Mouse (Mus musculus): ENCODE data around the gene Osbpl11.
A peak's percentile ranks its signal among the peaks of the same experiment; 100 is the strongest.
"Not testable (repeated sequence)": the region's sequence is repeated elsewhere in the genome, so short reads cannot be mapped to it uniquely, and the experiment has no call there.

The Osbpl11 gene

DNA sequence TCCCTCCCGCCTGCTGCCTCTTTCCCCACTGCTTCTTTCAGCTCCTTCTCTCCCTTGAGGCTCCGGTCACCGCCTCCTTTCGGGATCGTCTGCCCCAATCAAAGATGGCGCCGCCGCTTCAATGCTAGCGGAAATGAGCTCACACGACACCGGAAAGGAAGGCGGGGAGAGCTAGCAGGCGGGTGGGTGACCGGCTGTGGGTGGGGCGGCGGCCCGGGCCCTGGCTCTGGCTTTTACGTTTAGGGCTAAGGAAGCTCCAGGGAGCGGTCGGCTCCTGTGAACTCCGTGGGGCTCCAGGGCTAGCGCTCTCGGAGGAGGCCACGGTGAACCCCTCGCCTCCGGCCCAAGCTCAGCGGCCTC, at the start of gene Osbpl11:
Osbpl11 (plus strand) TSS at position 171 of the 360 bp plus-strand sequence.
- DNase-seq: peak; percentile 92

GRCm38 (mm10) chr16:33135167-33135566, 49.7 kb upstream of the Osbpl11 start:
- DNase-seq: no peak

GRCm38 (mm10) chr16:33139061-33139460, 45.8 kb upstream of the Osbpl11 start:
- not testable (repeated sequence) for DNase-seq

DNA sequence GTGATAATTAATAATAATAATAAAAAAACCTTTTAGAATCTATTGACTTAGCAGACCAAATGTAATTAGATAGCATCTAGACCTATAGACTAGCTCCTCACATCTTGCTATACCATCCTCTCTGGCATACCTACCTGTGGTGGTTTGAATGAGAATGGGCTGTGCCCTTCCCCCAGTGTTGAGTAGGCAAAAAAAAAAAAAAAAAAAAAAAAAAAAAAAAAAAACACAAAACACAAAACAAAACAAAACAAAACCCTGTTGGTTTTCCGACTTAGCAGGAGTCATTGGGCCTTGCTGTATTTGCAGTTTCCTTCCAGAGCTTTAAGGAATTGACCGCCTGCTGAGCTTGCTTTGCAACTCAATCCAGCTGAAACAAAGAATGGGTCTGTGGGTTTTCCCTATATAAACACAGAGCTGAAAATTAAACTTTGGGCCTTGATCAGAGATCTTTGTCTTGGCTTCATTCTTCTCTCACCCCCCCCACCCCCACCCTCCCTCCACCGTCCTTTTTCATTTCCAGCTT, 43.1 kb upstream of the Osbpl11 start:
- DNase-seq: no peak

DNA sequence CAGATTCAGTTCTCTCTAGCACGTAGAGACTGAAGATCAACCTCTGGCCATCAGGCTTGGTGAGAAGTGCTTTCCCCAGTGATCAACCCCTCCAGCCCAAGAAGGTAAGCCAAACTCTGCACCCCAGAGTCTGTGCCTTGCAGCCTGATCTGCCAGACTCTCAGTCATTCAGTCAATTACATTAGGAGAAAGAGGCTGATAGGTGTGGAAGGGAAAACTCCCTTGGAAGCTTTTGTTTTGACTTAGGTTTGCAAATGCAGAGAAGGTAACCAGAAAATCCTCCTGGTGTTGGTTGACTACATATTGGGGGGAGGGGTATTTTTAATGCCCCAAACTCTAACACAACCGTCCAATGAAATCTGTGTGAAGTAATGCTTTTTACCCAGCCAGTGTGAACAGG, 41.4 kb upstream of the Osbpl11 start:
- no peak for DNase-seq

DNA sequence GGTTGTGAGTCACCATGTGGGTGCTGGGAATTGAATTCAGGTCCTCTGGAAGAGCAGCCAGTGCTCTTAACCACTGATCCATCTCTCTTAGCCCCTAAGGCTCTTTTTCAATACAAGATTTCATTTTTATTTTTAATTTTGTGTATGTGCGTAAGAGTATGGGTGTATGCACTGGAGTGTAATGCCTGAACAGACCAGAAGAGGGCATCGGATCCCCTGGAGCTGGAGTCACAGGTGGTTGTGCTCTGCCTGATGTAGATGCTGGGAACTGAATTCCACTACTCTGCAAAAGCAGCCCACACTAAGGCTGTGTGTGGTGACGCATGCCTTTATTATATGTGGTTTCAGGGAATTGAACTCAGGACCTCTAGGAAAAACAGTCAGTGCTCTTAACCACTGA, 38.7 kb upstream of the Osbpl11 start:
- no peak for DNase-seq

DNA sequence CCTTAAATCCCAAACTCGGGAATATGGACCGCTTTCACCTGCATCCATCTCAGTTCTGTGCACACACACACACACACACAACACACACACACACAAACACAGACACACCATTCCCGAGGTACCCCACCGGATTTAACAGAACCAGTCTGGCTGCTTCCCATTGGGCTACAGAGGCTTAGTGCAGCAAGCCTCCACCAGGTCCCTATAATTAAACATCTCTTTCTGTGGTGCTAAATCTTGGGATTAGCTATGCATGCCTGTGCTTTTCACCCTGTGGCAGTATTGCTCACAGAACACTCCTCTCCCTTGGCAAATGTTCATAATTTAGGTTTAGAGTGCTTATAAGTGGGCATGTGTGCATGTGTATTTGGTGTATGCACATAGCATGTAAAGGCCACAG, 36.7 kb upstream of the Osbpl11 start:
- no peak for DNase-seq

GRCm38 (mm10) chr16:33150875-33151274, 34.0 kb upstream of the Osbpl11 start:
- not testable (repeated sequence) for DNase-seq

- DNase-seq: peak; percentile 34
Measured at GRCm38 (mm10) chr16:33151558-33151957, 33.3 kb upstream of the Osbpl11 start.

- peak; percentile 22 for DNase-seq
Measured at GRCm38 (mm10) chr16:33154992-33155391, 29.9 kb upstream of the Osbpl11 start.

- no peak for DNase-seq
Measured at GRCm38 (mm10) chr16:33158006-33158405, 26.9 kb upstream of the Osbpl11 start.

- no peak for DNase-seq
Measured at GRCm38 (mm10) chr16:33158590-33159071, 26.2 kb upstream of the Osbpl11 start.

DNA sequence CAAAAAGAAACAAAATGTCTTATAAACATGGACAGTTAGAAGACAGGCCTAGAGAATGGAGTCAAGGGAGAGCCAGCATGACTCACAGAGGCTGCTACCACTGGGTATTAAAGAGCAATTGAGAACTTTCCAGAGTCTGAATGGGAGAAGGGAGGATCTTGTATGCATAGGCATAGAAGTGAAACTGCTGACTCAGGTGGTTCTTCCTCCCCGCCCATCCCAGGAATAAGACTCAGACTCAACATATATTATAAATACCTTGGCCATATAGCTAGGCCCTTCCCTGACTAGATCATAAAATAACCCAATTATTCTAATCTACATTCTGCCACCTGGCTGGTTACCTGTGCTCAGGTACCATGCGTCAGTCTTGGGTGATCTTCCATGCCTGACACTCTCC, 25.5 kb upstream of the Osbpl11 start:
- no peak for DNase-seq

GRCm38 (mm10) chr16:33163330-33164090, 21.4 kb upstream of the Osbpl11 start:
- no peak for DNase-seq

- DNase-seq: not testable (repeated sequence)
Measured at GRCm38 (mm10) chr16:33166284-33166683, 18.6 kb upstream of the Osbpl11 start.

DNA sequence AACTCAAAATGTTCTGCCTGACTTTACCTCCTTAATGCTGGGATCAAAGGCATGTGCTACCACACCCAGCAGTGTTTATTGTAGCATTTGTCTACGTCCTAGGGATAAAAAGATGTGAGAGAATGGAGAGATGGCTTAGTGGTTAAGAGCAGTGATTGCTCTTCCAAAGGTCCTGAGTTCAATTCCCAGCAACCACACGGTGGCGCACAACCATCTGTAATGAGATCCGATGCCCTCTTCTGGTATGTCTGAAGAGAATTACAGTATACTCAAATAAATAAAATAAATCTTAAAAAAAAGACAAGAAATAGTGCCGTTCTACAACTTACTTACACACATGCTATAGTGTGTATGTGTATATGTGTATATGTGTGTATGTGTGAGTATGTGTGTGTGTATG, 17.3 kb upstream of the Osbpl11 start:
- DNase-seq: no peak

DNA sequence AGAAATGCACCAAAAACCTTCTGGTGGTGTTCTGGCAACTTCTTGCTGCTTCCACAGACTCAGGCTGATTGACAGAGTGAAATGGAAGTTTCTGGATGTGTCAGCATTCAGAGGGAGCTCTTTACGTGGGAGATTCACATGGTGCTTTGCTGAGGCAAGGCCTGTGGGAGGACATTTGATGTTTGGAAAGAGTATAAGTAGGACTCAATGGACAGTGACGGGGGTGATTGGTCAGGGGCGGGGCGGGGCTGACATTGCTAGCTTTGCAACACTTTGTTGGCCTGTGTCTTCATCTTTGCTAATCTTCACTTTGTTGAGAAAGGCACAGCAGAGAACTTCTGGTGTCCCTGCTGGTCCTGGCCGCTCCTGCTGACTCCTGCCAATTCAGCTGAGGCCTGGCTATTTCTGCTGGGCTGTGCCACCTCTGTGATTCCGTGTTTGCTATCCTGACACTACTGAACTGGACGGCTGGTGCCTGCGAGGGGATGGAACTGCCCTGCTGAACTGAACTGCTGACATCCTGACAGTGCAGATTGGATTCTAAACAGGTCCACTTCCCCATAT, 15.3 kb upstream of the Osbpl11 start:
- no peak for DNase-seq

GRCm38 (mm10) chr16:33170716-33171587, 13.9 kb upstream of the Osbpl11 start:
- DNase-seq: no peak

GRCm38 (mm10) chr16:33171800-33172199, 13.1 kb upstream of the Osbpl11 start:
- no peak for DNase-seq

GRCm38 (mm10) chr16:33173151-33173550, 11.7 kb upstream of the Osbpl11 start:
- DNase-seq: no peak

- DNase-seq: no peak
Measured at GRCm38 (mm10) chr16:33174695-33175094, 10.2 kb upstream of the Osbpl11 start.

- not testable (repeated sequence) for DNase-seq
Measured at GRCm38 (mm10) chr16:33176831-33177230, 8.0 kb upstream of the Osbpl11 start.

DNA sequence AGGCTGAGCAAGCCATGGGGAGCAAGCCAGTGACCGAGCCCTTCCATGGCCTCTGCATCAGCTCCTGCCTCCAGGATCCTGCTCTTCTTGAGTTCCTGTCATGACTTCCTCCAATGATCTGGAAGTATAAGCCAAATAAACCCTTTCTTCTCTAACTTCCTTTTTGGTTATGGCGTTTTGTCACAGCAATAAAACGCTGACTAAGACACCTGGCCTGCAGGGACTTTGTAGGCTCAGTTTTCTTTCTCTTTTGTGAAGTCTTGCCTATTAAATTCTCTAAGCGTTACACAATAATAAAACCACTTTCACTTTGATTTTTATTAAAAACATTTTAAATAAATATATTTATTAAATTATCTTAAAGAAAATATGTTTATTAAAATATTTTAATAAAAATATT, 7.1 kb upstream of the Osbpl11 start:
- no peak for DNase-seq

Measured in cerebellum, adult 11 months (tissue).